Mouse (Mus musculus): ENCODE results near the gene Ammecr1. TPM values are rescaled to one million over a fixed set of nuclear protein-coding genes. Genes with fewer than 3 reads are reported as not detected.

The Ammecr1 gene
- polyA plus RNA-seq, 1 experiment: 19.7 TPM

- Histone ChIP-seq H3ac (ENCODE audit: control insufficient read depth, insufficient read length) (no peak overlapping the region), H3K36me3 (ENCODE audit: control insufficient read depth, insufficient read depth) (no peaks in the 10 kb centered on the region), H3K27me3 (ENCODE audit: control insufficient read depth, insufficient read depth, insufficient read length) (no peaks in the 10 kb centered on the region), H3K79me2 (ENCODE audit: control insufficient read depth, insufficient read depth) (peaks cover 88% of the 10 kb centered on the region), H3K4me3 (no peak overlapping the region), H3K4me2 (ENCODE audit: low read depth) (peak overlapping the region; percentile 40)
- TF ChIP-seq E2F4 (IDR thresholded peaks at IDR 0.05; ENCODE audit: insufficient read depth): no peak
- TF ChIP-seq MYOG (IDR thresholded peaks at IDR 0.05; ENCODE audit: control insufficient read depth in 1 of 3, insufficient read depth in 1 of 3, insufficient read length in 2 of 3, low read depth in 2 of 3): no peak
- TF ChIP-seq POLR2AphosphoS2 (IDR thresholded peaks at IDR 0.05; ENCODE audit: insufficient read length, low read depth): no peak
- TF ChIP-seq SRF (IDR thresholded peaks at IDR 0.05; ENCODE audit: control insufficient read depth, insufficient read length, low read depth): no peak
- TF ChIP-seq MYOD1 (IDR thresholded peaks at IDR 0.05; ENCODE audit: control insufficient read depth in 1 of 3, insufficient read length in 2 of 3, low read depth in 2 of 3): no peak
- no peak for TF ChIP-seq POLR2A (IDR thresholded peaks at IDR 0.05; ENCODE audit: insufficient read length, low read depth)
- no peak for TF ChIP-seq CEBPB (IDR thresholded peaks at IDR 0.05; ENCODE audit: insufficient read depth, poor library complexity, severe bottlenecking)
- TF ChIP-seq USF1 (IDR thresholded peaks at IDR 0.05; ENCODE audit: low read depth): no peak
- no peak for TF ChIP-seq TCF3 (IDR thresholded peaks at IDR 0.05; ENCODE audit: insufficient read length, low read depth)
- no peak for TF ChIP-seq REST (IDR thresholded peaks at IDR 0.05; ENCODE audit: insufficient read depth, insufficient read length)
- TF ChIP-seq MAX (IDR thresholded peaks at IDR 0.05; ENCODE audit: low read depth): no peak
- TF ChIP-seq TCF12 (IDR thresholded peaks at IDR 0.05; ENCODE audit: insufficient read depth, poor library complexity, severe bottlenecking): no peak
Observed at GRCm38 (mm10) chrX:142928430-142928829, 38.1 kb downstream of the Ammecr1 start.

GRCm38 (mm10) chrX:142917394-142917793 lies 49.1 kb downstream of the Ammecr1 start:
- TF ChIP-seq POLR2AphosphoS2 (IDR thresholded peaks at IDR 0.05; ENCODE audit: insufficient read length, low read depth): no peak
- TF ChIP-seq E2F4 (IDR thresholded peaks at IDR 0.05; ENCODE audit: insufficient read depth): no peak
- no peak for TF ChIP-seq MYOD1 (IDR thresholded peaks at IDR 0.05; ENCODE audit: control insufficient read depth in 1 of 3, insufficient read length in 2 of 3, low read depth in 2 of 3)
- no peak for TF ChIP-seq MAX (IDR thresholded peaks at IDR 0.05; ENCODE audit: low read depth)
- no peak for TF ChIP-seq SRF (IDR thresholded peaks at IDR 0.05; ENCODE audit: control insufficient read depth, insufficient read length, low read depth)
- TF ChIP-seq CEBPB (IDR thresholded peaks at IDR 0.05; ENCODE audit: insufficient read depth, poor library complexity, severe bottlenecking): no peak
- no peak for TF ChIP-seq POLR2A (IDR thresholded peaks at IDR 0.05; ENCODE audit: insufficient read length, low read depth)
- TF ChIP-seq USF1 (IDR thresholded peaks at IDR 0.05; ENCODE audit: low read depth): no peak
- no peak for TF ChIP-seq TCF12 (IDR thresholded peaks at IDR 0.05; ENCODE audit: insufficient read depth, poor library complexity, severe bottlenecking)
- TF ChIP-seq TCF3 (IDR thresholded peaks at IDR 0.05; ENCODE audit: insufficient read length, low read depth): no peak
- TF ChIP-seq MYOG (IDR thresholded peaks at IDR 0.05; ENCODE audit: control insufficient read depth in 1 of 3, insufficient read depth in 1 of 3, insufficient read length in 2 of 3, low read depth in 2 of 3): no peak
- TF ChIP-seq REST (IDR thresholded peaks at IDR 0.05; ENCODE audit: insufficient read depth, insufficient read length): no peak
- no peak overlapping the region for H3K4me3 ChIP-seq
- H3K36me3 ChIP-seq (ENCODE audit: control insufficient read depth, insufficient read depth): no peaks in the 10 kb centered on the region
- no peak overlapping the region for H3K4me2 ChIP-seq (ENCODE audit: low read depth)
- H3K79me2 ChIP-seq (ENCODE audit: control insufficient read depth, insufficient read depth): peaks cover 79% of the 10 kb centered on the region
- no peak overlapping the region for H3ac ChIP-seq (ENCODE audit: control insufficient read depth, insufficient read length)
- no peaks in the 10 kb centered on the region for H3K27me3 ChIP-seq (ENCODE audit: control insufficient read depth, insufficient read depth, insufficient read length)

GRCm38 (mm10) chrX:142916719-142917118 lies 49.8 kb downstream of the Ammecr1 start:
- Histone ChIP-seq H3K4me3 (no peak overlapping the region), H3K27me3 (ENCODE audit: control insufficient read depth, insufficient read depth, insufficient read length) (no peaks in the 10 kb centered on the region), H3K4me2 (ENCODE audit: low read depth) (no peak overlapping the region), H3ac (ENCODE audit: control insufficient read depth, insufficient read length) (no peak overlapping the region), H3K79me2 (ENCODE audit: control insufficient read depth, insufficient read depth) (peaks cover 79% of the 10 kb centered on the region), H3K36me3 (ENCODE audit: control insufficient read depth, insufficient read depth) (no peaks in the 10 kb centered on the region)
- no peak for TF ChIP-seq MYOD1 (IDR thresholded peaks at IDR 0.05; ENCODE audit: control insufficient read depth in 1 of 3, insufficient read length in 2 of 3, low read depth in 2 of 3)
- no peak for TF ChIP-seq MYOG (IDR thresholded peaks at IDR 0.05; ENCODE audit: control insufficient read depth in 1 of 3, insufficient read depth in 1 of 3, insufficient read length in 2 of 3, low read depth in 2 of 3)
- TF ChIP-seq REST (IDR thresholded peaks at IDR 0.05; ENCODE audit: insufficient read depth, insufficient read length): no peak
- TF ChIP-seq E2F4 (IDR thresholded peaks at IDR 0.05; ENCODE audit: insufficient read depth): no peak
- no peak for TF ChIP-seq SRF (IDR thresholded peaks at IDR 0.05; ENCODE audit: control insufficient read depth, insufficient read length, low read depth)
- TF ChIP-seq TCF3 (IDR thresholded peaks at IDR 0.05; ENCODE audit: insufficient read length, low read depth): no peak
- TF ChIP-seq CEBPB (IDR thresholded peaks at IDR 0.05; ENCODE audit: insufficient read depth, poor library complexity, severe bottlenecking): no peak
- TF ChIP-seq POLR2AphosphoS2 (IDR thresholded peaks at IDR 0.05; ENCODE audit: insufficient read length, low read depth): no peak
- TF ChIP-seq USF1 (IDR thresholded peaks at IDR 0.05; ENCODE audit: low read depth): no peak
- TF ChIP-seq TCF12 (IDR thresholded peaks at IDR 0.05; ENCODE audit: insufficient read depth, poor library complexity, severe bottlenecking): no peak
- no peak for TF ChIP-seq MAX (IDR thresholded peaks at IDR 0.05; ENCODE audit: low read depth)
- TF ChIP-seq POLR2A (IDR thresholded peaks at IDR 0.05; ENCODE audit: insufficient read length, low read depth): no peak

GRCm38 (mm10) chrX:142914208-142914607 lies 52.3 kb downstream of the Ammecr1 start:
- H3K79me2 ChIP-seq (ENCODE audit: control insufficient read depth, insufficient read depth): peaks cover 61% of the 10 kb centered on the region
- no peak overlapping the region for H3K4me3 ChIP-seq
- no peaks in the 10 kb centered on the region for H3K27me3 ChIP-seq (ENCODE audit: control insufficient read depth, insufficient read depth, insufficient read length)
- no peak overlapping the region for H3ac ChIP-seq (ENCODE audit: control insufficient read depth, insufficient read length)
- TF ChIP-seq TCF3 (IDR thresholded peaks at IDR 0.05; ENCODE audit: insufficient read length, low read depth): no peak
- no peak for TF ChIP-seq E2F4 (IDR thresholded peaks at IDR 0.05; ENCODE audit: insufficient read depth)
- no peak for TF ChIP-seq MYOD1 (IDR thresholded peaks at IDR 0.05; ENCODE audit: control insufficient read depth in 1 of 3, insufficient read length in 2 of 3, low read depth in 2 of 3)
- TF ChIP-seq USF1 (IDR thresholded peaks at IDR 0.05; ENCODE audit: low read depth): no peak
- peaks cover 7% of the 10 kb centered on the region for H3K36me3 ChIP-seq (ENCODE audit: control insufficient read depth, insufficient read depth)
- peak overlapping the region; percentile 12 for H3K4me2 ChIP-seq (ENCODE audit: low read depth)

GRCm38 (mm10) chrX:142903854-142904253 lies 62.7 kb downstream of the Ammecr1 start:
- no peak overlapping the region for H3ac ChIP-seq (ENCODE audit: control insufficient read depth, insufficient read length)
- TF ChIP-seq CEBPB (IDR thresholded peaks at IDR 0.05; ENCODE audit: insufficient read depth, poor library complexity, severe bottlenecking) (no peak), POLR2AphosphoS2 (IDR thresholded peaks at IDR 0.05; ENCODE audit: insufficient read length, low read depth) (no peak), USF1 (IDR thresholded peaks at IDR 0.05; ENCODE audit: low read depth) (no peak), MAX (IDR thresholded peaks at IDR 0.05; ENCODE audit: low read depth) (no peak), TCF12 (IDR thresholded peaks at IDR 0.05; ENCODE audit: insufficient read depth, poor library complexity, severe bottlenecking) (no peak), MYOG (IDR thresholded peaks at IDR 0.05; ENCODE audit: control insufficient read depth in 1 of 3, insufficient read depth in 1 of 3, insufficient read length in 2 of 3, low read depth in 2 of 3) (no peak), SRF (IDR thresholded peaks at IDR 0.05; ENCODE audit: control insufficient read depth, insufficient read length, low read depth) (no peak)

More at GRCm38 (mm10) chrX:142903854-142904253, 62.7 kb downstream of the Ammecr1 start:
- Histone ChIP-seq H3K4me2 (ENCODE audit: low read depth) (no peak overlapping the region), H3K4me3 (no peak overlapping the region), H3K36me3 (ENCODE audit: control insufficient read depth, insufficient read depth) (no peaks in the 10 kb centered on the region), H3K79me2 (ENCODE audit: control insufficient read depth, insufficient read depth) (peaks cover 31% of the 10 kb centered on the region), H3K27me3 (ENCODE audit: control insufficient read depth, insufficient read depth, insufficient read length) (no peaks in the 10 kb centered on the region)
